Mouse (Mus musculus) retina, postnatal 1 day (tissue): Measurements from ENCODE around the gene Ank.

Experiments
- DNase-seq: peaks from one replicate; pipeline ENCODE4 v3.0.0-alpha.2; 2012

Gene Ank

DNA sequence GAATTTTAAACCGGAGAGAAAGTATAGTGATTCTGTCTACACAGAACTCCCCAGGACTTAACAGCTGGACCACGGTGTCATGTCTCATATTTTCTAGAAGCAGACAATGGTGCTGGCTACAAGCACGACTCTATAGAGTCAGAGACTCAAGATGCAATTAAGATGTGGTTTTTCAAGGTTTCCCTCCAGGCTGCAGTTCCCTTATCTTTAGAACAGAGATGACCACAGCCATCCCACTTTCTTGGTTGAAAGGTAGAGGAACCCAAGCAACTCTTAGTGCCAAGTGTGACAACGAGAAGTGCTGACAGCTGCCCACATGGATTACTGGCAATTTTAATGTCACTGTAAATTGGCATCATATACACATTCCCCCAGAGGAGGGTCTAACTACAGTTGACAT, 143.1 kb downstream of the Ank start:
- DNase-seq = no peak

DNA sequence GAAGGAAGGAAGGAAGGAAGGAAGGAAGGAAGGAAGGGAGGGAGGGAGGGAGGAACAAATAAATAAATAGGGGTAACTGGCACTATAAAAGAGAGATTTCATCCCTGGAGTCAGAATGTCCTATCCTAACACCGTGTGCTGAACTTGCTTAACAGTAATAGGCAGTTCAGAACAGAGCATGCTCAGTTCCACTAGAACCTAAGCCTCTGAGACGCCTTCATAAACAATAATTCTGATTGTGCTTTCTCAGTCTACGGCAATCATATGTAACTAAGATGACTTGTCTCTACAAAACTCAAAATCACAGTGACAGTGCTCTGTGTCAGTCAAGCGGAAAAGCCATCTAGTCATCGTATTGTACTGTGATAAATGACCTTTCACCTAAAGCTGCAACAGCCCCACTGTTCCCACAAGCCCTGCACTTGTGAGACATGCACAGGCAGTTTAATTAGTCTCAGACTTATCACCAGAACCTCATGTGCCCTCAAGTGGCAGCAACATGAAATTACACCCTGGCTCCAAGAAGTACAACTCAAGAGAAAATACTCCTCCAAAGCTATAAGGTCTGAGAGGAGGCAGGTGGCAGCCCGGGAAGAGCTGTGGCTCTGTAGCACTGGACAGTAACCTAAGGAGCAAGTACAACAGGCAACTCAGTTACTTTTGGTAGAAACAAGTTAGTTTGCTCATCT, 146.2 kb downstream of the Ank start:
- peak; percentile 88 for DNase-seq

DNA sequence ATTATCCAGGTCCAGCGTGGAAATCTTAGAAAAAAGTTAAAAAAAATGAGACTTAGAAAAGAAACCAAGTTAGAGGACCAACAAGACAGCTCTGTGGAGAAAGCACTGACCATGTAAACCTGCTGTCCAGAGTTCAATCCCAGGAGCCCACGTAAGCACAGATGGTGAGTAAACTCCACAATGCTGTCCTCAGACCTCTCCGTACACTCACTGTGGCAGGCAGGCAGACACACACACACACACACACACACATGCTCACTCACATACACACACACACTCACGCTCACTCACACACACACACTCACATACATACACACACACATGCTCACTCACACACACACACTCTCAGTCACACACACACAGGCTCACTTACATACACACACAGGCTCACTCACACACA, 146.8 kb downstream of the Ank start:
- no peak for DNase-seq

DNA sequence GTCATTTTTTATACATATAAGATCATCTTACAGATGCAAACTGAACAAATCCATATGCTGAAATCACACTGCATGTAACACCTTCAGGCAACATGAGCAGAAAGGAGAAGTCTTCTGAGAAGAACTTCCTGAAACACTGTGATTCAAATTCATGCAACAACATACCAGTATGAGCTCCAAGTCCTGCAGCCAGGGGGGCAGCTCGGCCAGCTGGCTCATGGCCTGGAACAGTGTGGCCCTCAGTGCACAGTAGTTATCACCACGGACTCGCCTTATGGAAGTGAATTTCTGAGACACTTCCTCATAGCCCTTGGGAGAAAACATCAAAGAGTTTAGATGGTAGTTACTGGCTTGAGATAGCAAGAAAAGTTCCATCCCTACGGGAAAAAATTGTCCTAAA, 149.7 kb downstream of the Ank start:
- DNase-seq = no peak

DNA sequence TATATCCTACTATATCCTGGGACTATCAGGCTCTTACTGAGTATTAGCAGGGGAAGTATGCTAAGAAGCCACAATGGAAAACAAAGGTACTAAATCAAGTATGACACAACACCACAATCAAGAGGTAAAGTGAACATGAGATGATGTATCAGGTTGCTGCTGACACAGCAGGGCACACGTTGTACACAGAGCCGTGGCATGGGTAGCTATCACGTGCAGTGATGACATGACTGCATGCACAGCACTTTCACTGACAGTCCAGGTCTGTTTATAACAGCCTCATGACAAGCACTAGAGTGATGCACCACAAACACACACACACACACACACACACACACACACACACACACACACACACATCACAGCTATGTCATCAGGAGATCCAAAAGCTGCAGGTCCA, 150.8 kb downstream of the Ank start:
- no peak for DNase-seq

DNA sequence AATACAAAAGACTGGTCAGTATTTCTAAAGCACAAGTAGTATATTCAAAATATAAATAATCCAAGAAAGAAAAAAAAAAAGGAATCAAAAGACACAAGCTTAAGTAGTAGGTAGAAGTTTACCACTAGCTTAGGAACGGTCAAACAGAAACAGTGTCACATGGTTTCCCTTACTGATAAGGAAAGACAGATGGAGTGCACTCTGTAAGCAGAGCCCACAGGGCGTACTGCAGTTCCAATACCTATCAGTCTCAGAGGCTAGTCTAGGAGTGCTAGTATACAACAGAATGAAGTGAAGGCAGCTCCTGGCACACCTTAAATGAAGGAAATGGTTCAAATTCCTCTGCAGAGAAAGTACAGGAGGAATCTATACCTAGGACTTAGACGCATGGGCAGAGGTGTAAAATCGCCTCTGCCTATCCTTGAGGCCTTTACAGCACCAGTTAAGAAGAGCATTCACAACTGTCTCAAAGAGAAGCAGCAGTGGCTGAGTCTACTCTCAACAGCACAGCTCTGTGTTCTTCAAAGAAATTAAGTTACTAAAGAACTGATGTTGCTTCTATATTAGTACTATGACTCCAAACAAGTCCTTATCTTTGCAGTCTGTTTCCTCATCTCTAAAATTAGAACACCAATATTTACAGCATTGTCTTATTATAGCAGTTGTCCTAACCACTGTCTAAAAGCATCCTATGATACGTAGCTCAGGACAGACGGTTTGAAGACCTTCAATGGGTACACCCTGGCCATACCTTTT, 152.5 kb downstream of the Ank start:
- DNase-seq = no peak

DNA sequence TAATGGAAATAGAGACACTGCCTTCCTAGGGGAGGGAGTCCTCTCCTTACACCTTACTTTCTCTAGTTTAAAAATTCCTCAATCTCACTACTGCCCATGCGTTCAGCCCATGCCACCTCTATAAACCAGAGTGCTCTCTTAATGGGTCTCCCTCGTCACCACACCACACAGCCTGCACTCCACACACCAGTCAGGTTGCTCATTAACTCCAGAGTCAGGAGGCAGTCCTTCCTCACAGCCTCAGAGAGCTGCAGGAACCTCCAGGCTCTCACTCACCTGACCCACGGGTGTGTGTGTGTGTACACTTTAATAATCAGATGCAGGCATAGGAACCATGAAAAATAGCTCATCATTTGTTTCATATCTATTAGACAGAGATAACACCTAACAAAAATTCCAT, 153.2 kb downstream of the Ank start:
- no peak for DNase-seq

DNA sequence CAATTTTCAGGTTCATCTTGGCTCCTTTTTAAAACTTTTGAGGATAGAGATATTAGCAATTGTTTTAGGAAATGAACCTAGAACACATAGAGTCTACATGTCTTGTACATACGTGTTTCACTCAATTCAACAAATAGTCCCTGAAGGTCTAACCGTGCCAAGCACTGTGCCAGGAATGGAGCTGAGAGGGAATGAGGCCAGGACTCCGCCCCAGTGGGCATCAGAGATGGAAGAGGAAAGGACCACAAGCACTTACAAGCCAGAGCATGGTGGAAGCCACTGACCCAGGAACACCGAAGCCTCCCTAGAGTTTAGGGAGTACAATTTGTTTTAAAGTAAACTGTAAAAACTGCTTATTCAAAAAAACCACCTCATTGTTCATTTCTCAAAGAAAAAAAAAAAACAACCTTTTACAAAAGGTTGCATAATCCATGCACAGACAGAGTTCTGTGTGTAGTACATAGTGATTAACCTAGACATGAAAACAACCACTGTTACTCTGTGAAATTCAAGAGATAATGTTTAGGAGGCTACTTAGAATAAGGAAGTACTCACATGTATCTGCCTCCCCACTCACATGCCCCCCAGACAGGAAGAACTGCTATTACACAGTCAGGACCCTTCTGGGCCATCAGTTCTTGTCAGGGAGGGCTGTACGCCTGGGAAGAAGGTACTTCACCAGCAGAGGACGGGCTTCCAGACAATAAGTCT, 154.2 kb downstream of the Ank start:
- no peak for DNase-seq

DNA sequence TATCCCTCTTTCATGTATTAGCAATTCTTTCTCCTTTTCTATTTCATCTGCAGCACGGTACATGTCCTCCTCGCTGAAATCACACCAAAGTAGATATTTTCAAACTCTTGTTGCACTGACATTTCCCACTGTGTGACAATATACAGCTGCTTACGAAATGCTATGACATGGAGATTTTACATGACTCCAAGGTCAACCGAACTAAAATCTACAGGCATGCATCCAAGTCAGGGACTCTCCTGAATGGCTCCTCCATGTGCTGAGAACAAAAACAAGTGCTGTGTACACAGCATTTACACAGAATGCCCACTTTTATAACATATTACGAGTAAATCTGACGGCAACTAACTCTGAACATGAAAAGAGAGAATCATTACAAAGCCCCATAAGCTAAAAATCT, 156.8 kb downstream of the Ank start:
- DNase-seq = no peak

DNA sequence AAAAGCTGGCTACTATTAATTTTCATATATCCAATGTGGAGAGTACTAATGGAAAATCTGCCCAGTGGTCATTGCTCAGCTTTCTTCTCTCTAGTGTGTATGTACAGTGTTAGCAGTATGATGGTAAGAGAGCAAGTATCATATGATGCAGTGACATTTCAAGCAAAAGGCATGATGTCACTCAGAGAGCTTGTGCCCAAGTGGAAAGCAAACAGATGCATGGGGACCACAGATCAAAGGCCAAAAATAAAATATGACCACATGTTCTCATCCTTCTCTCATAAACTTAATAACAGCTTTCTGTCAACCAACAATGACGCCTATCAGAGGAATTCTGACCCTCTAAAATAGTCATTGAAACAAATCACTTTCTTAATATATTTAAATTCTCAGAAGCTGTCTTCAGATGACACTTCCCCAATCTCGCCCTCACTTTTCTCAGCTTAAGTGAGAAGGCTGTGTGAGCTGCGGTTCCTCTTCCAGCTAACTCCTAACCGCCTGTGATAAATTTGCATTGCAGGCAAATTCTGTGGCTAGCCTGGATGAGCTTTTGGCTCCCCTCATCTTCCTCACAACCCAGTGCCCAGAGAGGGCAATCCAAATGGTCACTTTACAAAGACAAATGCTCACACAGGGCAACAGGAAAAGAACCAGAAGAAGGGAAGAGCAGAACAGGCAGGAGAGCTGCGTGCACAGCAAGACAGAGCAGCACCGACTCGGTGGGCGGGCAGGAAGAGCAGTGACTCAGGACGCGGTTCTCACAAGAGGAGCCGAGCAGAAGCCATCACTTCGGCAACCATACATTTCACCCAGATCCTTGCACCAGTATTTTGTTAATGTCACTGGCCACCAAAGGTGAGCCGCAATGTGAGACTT, 158.8 kb downstream of the Ank start:
- DNase-seq = no peak

DNA sequence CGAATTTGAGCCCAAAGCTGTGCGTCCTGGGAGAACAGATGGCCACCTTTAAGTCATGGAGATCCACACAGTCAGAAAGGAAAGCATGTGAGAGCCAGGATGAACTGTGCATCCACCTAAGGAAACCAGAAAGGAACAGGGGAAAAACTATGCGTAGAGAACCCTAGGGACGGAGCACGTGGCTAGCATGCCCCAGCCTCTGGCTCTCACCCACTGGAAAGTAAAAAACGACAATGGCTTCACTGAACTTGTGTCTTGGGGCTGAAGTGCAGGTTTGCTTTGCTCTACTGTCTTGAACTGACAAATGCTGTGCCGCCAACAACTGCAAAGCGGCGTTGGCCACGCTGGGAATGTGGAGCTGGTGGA, 159.4 kb downstream of the Ank start:
- DNase-seq = no peak

DNA sequence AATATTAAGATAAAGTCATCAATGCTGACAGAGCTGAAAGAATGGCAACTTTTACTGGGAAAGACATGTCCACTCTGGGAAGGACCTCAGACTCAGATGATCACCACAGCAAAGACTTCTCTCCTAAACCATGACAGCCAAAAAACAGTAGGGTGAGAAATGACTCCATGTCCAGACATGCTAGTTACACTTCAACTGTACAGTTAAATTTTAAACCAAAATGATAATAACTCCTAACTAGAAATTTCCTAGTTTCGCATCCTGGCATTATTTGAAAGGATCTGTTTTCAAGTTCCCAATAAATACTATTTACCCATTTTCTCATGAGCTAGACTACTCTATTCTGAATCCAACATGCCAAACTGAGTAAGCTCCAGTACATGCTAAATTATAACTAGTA, 159.8 kb downstream of the Ank start:
- no peak for DNase-seq

DNA sequence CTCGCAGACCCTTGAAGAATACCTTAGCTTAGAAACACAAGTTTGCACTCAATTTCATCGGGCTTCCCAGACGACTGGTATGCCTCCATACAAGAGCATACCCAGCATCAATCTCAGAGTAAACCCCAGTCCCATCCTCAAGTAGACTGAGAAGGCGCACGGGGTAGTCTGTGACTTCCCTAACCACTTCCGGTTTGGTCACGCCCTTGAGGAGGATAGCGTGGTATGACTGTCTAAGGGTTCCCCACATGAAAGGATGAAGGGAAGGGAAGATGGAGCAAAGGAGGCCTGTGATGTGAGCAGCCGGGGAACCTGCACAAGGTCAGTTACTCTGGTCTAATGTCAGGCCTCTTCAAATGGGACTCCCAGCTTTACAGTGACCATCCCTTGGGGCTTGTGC, 161.3 kb downstream of the Ank start:
- no peak for DNase-seq

DNA sequence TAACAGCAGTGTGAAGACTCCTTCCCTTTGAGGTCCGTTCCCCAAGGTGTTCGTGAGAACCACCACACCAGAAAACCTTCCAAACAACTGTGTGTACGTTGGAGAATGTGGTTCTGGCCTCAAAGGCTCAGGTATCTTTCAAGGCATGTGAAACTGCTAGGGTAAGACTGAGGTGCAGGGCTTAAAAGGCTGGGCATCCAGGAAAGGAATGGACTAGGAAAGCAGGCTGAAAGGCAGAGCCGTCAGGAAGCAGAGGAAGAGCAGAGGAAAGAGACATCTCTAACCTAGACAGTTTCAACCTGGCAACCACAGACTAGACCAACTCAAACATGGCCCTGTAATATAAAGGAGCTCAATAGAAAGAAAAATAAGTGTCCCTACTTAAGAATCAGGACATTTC, 162.6 kb downstream of the Ank start:
- DNase-seq = no peak

DNA sequence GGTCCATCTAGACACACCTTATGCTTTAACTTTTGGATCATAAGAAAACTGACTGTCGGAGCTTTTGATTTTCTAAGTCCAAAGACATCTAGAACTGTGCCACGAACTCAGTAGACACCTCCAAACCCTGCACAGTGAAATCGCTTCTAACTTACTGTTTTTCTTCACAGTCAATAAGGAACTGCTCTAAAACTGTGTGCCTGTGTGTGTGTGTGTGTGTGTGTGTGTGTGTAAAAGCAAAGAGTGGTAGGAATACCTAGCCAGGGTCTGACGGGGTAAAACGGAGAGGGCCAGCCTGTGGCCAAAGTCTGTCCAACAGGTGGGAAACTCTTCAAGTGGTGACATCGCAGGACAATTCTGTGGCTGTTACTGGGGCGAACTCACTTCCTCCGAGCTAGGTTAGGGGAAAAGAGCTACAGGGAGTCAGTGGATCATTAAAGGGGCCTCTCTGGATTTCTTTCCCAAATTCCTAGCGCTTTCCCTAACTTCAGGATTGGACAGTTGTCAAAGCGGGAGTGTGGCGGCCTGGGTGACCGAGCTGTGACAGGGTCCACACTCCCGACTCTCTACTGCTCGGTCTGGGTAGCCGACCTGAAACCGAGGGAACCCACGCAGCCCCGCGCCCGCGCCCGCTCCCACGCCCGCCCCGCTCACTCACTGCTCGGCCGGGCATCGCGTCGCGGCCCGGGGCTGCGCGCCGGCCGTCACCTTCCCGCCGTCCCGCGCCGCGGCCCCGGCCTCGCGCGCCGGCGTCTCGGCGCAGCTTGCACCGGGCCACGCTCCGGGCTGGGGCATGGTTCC, 163.5 kb downstream of the Ank start:
- DNase-seq = no peak

DNA sequence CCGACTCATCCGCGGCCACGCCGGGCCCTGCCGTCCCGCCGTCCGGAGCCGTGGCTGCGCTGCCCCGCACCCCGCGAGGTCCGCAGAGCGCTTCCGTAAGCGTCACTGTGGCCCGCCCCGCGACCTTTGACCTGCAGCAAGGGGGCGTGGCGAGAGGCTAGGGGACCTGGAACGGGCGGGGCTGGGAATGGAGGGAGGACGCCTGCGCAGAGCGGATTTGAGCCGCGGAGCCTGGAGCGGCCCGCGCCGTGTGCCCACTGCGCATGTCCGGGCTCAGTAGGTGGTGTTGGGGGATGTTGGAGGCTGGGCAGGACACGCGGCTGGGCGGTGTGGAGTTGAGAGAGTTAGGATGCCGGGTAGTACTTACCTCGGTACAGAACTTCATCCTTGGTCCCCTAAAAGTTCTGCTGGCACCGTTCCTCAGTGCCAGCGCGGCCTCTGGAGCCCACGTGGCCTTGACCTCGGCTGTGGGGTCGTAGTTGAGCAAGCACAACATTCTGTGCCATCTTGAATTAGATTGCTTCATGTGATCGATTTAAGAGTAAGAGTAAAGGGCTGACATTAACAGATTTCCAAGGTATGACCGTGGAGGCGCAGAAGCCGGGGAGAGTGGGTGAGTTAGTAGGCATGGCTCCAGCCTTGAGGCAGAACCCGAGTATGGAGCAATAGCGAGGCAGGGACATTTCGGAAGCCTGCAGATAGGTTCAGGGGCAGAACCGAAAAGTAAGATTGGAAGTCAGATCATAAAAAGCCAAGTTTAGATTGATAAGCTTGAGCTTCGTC, 164.3 kb downstream of the Ank start, which contains the start of gene Otulin:
Gene Otulin, minus strand, starts transcription at position 93 of the 783 bp plus-strand sequence.
- peak; percentile 98 for DNase-seq

DNA sequence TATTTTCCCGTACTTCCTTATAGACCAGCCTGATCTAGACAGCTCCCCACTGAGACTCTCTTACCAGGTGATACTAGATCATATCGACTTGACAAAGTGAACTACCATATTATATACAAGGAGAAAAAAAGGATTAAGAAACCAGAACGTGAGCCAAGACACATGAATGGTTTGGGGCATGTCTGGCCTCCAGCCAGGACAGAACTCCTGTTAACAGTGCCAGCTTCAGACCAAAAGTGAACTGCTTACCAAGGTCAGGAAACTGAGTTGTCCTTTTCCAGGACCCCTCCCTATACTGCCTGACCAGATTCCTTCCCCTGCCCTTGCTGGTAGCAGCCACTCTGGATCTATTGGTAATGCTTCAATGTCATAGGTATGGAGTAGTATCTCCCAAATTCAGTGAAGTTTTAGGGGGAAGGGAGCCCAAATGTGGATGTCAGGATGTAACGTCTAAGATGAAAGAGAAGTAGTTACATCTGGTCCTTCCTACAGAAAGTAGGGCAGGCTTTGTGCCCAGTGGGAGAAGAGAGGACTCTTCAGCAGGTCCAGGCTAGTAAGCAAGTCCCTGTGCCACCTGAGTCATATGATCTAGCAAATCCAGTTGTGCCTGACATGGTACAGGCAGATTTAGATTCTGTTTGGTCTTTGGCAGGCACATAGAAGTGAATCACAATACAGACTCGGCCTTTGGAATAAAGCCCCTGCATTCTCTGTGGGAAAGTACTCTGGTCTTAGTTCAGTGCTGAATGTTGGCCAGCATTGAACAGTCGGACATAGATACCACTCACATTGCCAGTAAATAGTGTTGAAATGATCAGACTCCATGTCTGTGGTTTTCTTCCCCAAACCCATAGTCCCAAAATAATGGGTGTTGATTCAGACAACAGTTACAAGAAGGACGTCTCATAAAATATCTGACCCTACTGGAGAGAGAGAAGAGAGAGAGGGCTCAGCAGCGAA, 167.7 kb downstream of the Ank start:
- no peak for DNase-seq

DNA sequence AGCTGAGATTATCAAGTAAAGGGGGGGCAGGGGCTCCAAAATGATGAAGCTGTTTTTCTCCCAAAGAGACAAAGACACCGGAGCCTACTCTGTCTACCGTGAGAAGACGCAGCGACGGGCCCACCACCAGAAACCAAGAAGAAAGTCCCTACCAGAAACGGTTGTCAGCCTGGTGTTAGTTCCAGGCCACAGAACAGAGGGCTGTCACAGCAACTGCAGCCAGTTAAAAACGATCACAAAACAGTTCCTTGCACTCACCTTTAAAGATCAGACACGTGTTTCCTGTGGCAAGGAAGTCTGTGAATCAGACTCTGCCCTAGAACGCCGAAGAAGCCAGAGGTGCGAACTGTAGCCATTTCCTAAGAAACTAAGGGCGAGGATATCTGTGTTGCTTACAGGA, 174.7 kb downstream of the Ank start:
- no peak for DNase-seq

DNA sequence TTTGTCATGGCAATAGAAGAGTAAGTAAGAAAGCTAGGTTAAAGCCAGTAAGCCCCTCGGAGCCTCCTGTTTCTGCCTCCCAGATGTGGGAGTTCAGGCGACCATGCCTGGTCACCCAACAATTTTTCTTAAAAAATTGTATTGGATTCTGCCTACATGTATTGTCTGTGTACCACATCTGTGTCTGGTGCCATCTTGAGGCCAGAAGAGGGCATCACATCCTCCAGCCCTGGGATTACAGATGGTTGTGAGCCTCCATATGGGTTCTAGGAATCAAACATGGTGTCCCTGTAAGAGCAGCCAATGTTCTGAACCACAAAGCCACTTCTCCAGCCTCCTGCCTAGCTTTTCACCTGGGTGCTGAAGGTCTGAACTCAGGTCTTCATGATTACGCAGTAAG, 176.4 kb downstream of the Ank start:
- peak; percentile 51 for DNase-seq
